Mouse (Mus musculus) layer of hippocampus, adult 2 months (tissue): ENCODE measurements around the gene Tsr2. TPM values are rescaled to one million over a fixed set of nuclear protein-coding genes. Genes with fewer than 3 reads are reported as not detected.

Source experiments
- DNase-seq, 2 experiments: peaks; one replicate each; pipeline ENCODE4 v3.0.0; 2022; ENCODE audit warnings: low spot score in 2 of 2
- H3K27ac ChIP-seq: fragments of 200-600 bp; 2 replicates; pipeline ENCODE4 v1.8.1; 2022
- H3K4me3 ChIP-seq: fragments of 200-600 bp; 2 replicates; pipeline ENCODE4 v1.8.1; 2022; ENCODE audit warnings: mild to moderate bottlenecking
- CTCF ChIP-seq: fragments of 200-600 bp; conservative IDR thresholded peaks from 2 replicates; pipeline ENCODE4 v1.8.1; 2022; ENCODE audit warnings: antibody characterized with exemption, mild to moderate bottlenecking, moderate library complexity
- total RNA-seq, 2 experiments: library from RNA; stranded (reverse); gene quantifications; 2 replicates each; pipeline ENCODE4 v1.2.3; 2021

The Tsr2 gene
- total RNA-seq, 2 experiments from 2014 or later = 73.2 to 80.4 TPM

DNA sequence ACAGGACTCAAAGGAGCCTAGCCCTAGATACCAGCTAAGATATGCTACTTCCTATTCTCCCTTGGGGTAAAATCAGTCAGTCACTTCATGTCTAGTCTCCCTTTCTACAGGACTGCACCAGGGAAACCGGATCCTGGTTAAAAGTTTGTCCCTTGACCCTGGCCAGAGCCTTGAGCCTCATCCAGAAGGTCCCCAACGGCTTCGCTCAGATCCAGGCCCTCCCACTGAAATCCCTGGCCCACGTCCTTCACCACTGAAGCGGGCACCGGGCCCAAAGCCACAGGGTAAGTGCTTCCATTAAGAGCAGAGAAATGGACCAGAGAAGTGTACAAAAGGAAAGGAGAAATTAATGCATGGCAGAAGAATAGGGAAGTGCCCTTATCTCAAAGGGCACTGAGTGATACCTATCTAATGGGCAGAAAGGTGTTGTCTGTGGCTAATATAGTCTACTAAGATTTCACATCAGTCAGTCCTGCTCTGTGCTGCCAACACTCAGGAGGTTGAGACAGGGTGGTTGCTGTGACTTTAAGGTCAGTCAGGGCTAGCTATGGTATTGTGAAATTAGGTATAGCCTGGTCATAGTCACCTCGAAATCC lies 30.2 kb downstream of the Tsr2 start:
- Histone ChIP-seq H3K4me3 (no peak overlapping the region), H3K27ac (no peak overlapping the region)
- no peak for DNase-seq
- TF ChIP-seq CTCF = no peak

DNA sequence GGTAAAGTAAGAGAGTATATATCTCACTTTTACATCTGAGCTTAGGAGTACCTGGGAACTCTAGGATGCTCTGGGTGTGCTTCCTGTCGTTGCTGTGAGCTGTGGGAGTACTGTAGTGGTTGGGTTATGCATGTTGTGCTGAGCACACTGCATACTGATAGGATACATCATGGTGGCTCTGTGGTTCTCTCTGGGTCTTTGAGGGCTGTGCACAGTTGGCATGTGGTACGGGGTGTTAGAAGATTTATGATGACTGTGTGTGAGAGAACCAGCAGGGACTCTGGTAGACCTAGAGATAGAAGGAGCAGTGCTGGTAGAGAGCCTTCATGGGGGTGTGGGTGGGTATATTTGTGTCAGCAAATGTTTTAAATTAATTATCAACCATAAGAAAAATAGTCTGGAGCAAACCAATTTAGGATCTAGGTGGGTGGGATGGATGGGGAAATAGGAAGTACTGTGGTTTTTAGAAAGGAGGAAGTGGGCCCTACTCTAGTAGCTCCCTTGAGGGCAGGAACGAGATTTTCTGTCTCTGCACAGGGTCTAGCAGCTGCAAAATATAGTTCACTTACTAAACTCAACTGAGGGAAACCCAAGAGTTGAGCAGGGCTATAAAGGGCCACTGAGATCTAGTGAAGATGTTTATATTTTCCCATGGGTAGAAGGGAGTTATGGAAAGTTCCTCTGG lies 34.6 kb downstream of the Tsr2 start:
- no peak overlapping the region for H3K27ac ChIP-seq
- no peak for DNase-seq
- no peak overlapping the region for H3K4me3 ChIP-seq
- no peak for TF ChIP-seq CTCF

DNA sequence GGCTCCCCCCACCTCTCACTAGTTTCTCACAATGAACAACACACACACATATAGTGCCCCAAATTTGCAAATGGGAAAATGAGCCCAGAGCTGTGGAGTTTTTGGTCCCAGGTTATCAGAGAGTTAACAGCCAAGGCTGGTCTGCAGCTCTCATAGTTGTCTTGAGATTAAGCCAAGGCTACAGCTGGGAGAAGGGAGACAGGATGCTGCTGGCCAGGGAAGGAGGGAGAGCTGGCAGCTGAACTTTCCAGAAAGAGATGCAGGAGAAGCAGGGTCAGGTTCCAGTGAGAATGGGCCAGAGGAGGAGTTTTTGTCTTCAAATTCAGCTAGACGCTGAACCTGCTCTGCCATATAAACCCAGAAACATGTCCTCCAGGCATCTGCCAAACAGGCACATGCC lies 37.0 kb downstream of the Tsr2 start:
- no peak overlapping the region for H3K27ac ChIP-seq
- TF ChIP-seq CTCF = no peak
- no peak overlapping the region for H3K4me3 ChIP-seq
- DNase-seq = no peak

- DNase-seq = no peak
- Histone ChIP-seq H3K27ac (no peak overlapping the region), H3K4me3 (no peak overlapping the region)
- no peak for TF ChIP-seq CTCF
Observed at GRCm38 (mm10) chrX:151055559-151055958, 40.8 kb downstream of the Tsr2 start.

GRCm38 (mm10) chrX:151054489-151054888 lies 41.9 kb downstream of the Tsr2 start:
- DNase-seq = no peak
- no peak for TF ChIP-seq CTCF
- no peak overlapping the region for H3K4me3 ChIP-seq
- H3K27ac ChIP-seq = no peak overlapping the region

- Histone ChIP-seq H3K4me3 (no peak overlapping the region), H3K27ac (no peak overlapping the region)
- no peak for TF ChIP-seq CTCF
- peak; percentile 17 to 34 for DNase-seq
Observed at GRCm38 (mm10) chrX:151050337-151050736, 46.0 kb downstream of the Tsr2 start.

GRCm38 (mm10) chrX:151049661-151050215 lies 46.6 kb downstream of the Tsr2 start:
- TF ChIP-seq CTCF = no peak
- H3K4me3 ChIP-seq = no peak overlapping the region; the same call in 1 of the 2 replicates
- H3K27ac ChIP-seq = no peak overlapping the region
- no peak for DNase-seq

DNA sequence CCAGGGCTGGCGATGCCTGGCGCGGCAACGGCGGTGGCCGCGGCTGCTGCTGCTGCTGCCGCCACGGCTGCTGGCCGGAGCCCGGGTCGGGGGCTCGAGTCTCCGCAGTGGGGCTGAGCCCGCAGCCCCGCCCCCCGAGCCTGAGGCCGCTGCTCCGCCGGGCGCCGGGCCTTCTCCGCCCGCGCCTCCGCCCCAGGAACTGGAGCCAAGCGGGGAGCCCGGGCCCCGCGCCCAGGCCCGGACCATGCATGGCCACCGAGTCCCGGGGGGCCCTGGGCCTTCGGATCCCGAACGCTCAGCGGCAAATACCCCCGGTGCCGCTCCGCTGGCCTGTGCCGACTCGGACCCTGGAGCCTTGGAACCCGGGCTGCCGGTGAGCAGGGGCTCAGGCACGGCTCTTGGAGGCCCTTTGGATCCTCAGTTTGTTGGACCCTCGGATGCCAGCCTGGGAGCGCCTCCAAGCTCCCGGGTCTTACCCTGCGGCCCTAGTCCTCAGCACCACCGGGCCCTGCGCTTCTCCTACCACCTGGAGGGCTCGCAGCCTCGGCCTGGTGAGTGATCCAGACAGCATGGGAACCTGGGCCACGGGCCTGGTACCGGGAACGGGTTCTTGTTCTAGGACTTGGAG lies 48.8 kb downstream of the Tsr2 start:
- peak in 1 of 2 experiments; percentile 15 for DNase-seq
- Histone ChIP-seq H3K27ac (peak overlapping the region; percentile 90), H3K4me3 (peak overlapping the region; percentile 66)
- no peak for TF ChIP-seq CTCF

DNA sequence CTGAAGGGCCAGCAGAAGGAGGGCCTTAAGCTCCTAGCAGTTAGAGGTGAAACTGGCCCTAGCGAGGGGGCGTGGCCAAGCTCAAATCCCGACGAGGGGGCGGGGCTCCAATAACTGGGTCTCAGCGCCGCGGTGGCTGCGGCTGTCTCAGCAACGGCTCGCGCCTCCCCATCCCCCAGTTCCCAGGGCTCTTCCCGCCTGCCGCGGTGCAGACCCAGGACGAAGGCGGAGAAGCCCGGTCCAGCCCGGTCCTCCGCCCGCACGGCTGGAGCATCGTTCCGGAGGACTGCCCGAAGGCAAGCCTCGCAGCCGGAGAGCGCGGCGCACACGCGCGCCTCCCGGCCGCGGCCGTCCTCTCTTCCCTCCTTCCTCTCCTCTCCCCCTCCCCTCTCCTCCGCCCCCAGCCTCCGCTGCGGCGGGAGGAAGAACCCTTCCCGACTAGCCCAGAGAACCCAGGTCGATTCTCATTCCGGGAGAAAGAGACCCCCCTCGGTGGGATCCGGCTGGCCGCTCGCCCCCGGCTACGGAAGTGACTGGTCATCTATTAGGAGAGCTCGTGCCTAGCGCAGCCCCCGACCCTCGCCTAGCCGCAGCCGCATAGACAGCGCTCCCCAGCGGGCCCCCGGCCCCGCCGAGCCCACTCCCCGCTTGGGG lies 49.4 kb downstream of the Tsr2 start:
- Histone ChIP-seq H3K4me3 (peak overlapping the region; percentile 66), H3K27ac (peak overlapping the region; percentile 90)
- TF ChIP-seq CTCF = no peak
- DNase-seq = peak; percentile 69

DNA sequence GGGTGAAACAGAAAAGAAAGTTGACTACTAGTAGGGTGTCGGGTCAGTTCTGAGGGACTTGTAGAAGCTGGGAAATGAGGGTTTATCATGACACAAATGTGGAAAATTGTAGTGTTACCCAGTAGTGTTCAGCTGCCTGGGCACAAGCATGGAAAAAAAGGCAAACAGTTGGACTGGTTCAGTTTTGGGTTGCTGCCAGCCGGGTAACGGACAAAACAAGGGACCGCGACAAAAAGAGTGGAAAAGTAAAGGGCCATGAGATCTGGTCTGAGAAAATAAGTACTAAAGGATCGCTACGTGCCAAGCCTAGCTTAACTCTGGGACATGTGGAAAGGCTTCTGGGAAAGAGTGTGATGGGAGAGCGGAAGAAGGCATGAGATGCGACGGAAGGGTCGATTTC lies 50.0 kb downstream of the Tsr2 start:
- no peak for DNase-seq
- H3K27ac ChIP-seq = peak overlapping the region; percentile 90

GRCm38 (mm10) chrX:151045850-151046249 lies 50.5 kb downstream of the Tsr2 start, which contains the start of gene Fgd1:
Gene Fgd1 (plus strand): TSS chrX:151046150.
- peak within 1 kb of the TSS; percentile 90 for H3K27ac ChIP-seq
- peak within 1 kb of the TSS; percentile 66 for H3K4me3 ChIP-seq
- TF ChIP-seq CTCF = no peak
- no peak for DNase-seq

More for the DNA sequence above, 50.0 kb downstream of the Tsr2 start:
- peak overlapping the region; percentile 66 for H3K4me3 ChIP-seq
- no peak for TF ChIP-seq CTCF

- Histone ChIP-seq H3K4me3 (no peak overlapping the region), H3K27ac (no peak overlapping the region)
- DNase-seq = no peak
- TF ChIP-seq CTCF = no peak
Observed at GRCm38 (mm10) chrX:151041223-151041622, 55.1 kb downstream of the Tsr2 start.

Other genes starting within 250 kb of the Tsr2 start
- gene Gnl3l, start 79.2 kb downstream of the Tsr2 start, total RNA-seq = 100 to 1,000 TPM; 182 to 208 TPM
- gene Fgd1, start 50.4 kb downstream of the Tsr2 start, total RNA-seq = 10 to 100 TPM; 20.0 to 20.9 TPM
- gene Wnk3, start 101.5 kb upstream of the Tsr2 start, total RNA-seq = 10 to 100 TPM; 38.4 to 41.6 TPM
- 10 to 100 TPM; 47.4 to 48.1 TPM for gene Fam120c, start 247.6 kb upstream of the Tsr2 start, total RNA-seq